Mouse (Mus musculus) cerebellum, postnatal 36 days (tissue): ENCODE measurements around the gene Col3a1.

ENCODE experiments used
- DNase-seq, 2 experiments: peaks; one replicate each; pipeline ENCODE4 v3.0.0; 2021 to 2022; ENCODE audit warnings: mixed read lengths in 2 of 2

Col3a1 gene

GRCm38 (mm10) chr1:45311388-45311787, at the start of gene Col3a1:
Col3a1 (plus strand) TSS chr1:45311538.
- DNase-seq = no peak

- DNase-seq = no peak
Observed at GRCm38 (mm10) chr1:45269421-45269820, 41.9 kb upstream of the Col3a1 start.

GRCm38 (mm10) chr1:45276006-45276539, 35.3 kb upstream of the Col3a1 start:
- no peak for DNase-seq

- no peak for DNase-seq
Observed at GRCm38 (mm10) chr1:45287954-45288353, 23.4 kb upstream of the Col3a1 start.

GRCm38 (mm10) chr1:45290037-45290436, 21.3 kb upstream of the Col3a1 start:
- DNase-seq = no peak

GRCm38 (mm10) chr1:45299394-45300119, 11.8 kb upstream of the Col3a1 start:
- DNase-seq = no peak

- DNase-seq = no peak
Observed at GRCm38 (mm10) chr1:45304273-45304672, 7.1 kb upstream of the Col3a1 start.

- DNase-seq = no peak
Observed at GRCm38 (mm10) chr1:45309015-45309414, 2.3 kb upstream of the Col3a1 start.

- DNase-seq = no peak
Observed at GRCm38 (mm10) chr1:45311962-45312361, 624 bp downstream of the Col3a1 start.

- DNase-seq = no peak
Observed at GRCm38 (mm10) chr1:45312870-45313269, 1.5 kb downstream of the Col3a1 start.

- DNase-seq = no peak
Observed at GRCm38 (mm10) chr1:45313696-45314295, 2.5 kb downstream of the Col3a1 start.

GRCm38 (mm10) chr1:45315767-45316528, 4.6 kb downstream of the Col3a1 start:
- DNase-seq = no peak

GRCm38 (mm10) chr1:45318241-45318640, 6.9 kb downstream of the Col3a1 start:
- no peak for DNase-seq

GRCm38 (mm10) chr1:45320861-45321260, 9.5 kb downstream of the Col3a1 start:
- no peak for DNase-seq

- no peak for DNase-seq
Observed at GRCm38 (mm10) chr1:45329149-45329548, 17.8 kb downstream of the Col3a1 start.

- no peak for DNase-seq
Observed at GRCm38 (mm10) chr1:45355944-45356343, 44.6 kb downstream of the Col3a1 start.

- DNase-seq = no peak
Observed at GRCm38 (mm10) chr1:45358020-45358419, 46.7 kb downstream of the Col3a1 start.

GRCm38 (mm10) chr1:45359147-45359546, 47.8 kb downstream of the Col3a1 start:
- DNase-seq = no peak

GRCm38 (mm10) chr1:45359673-45360072, 48.3 kb downstream of the Col3a1 start:
- DNase-seq = no peak

- DNase-seq = no peak
Observed at GRCm38 (mm10) chr1:45363274-45363673, 51.9 kb downstream of the Col3a1 start.

GRCm38 (mm10) chr1:45365427-45365826, 54.1 kb downstream of the Col3a1 start:
- DNase-seq = no peak

GRCm38 (mm10) chr1:45379992-45380690, 68.8 kb downstream of the Col3a1 start:
- DNase-seq = no peak

- DNase-seq = no peak
Observed at GRCm38 (mm10) chr1:45381866-45382265, 70.5 kb downstream of the Col3a1 start.
